Mouse (Mus musculus) lung, embryonic 14.5 days (tissue): Measurements from ENCODE around the gene Cops8. TPM values are rescaled to one million over a fixed set of nuclear protein-coding genes. Genes with fewer than 3 reads are reported as not detected.

Source experiments
- ATAC-seq: fragments of 200-750 bp; cut with Nextera tagmentation; 2 replicates; pipeline ENCODE4 v1.8.0; 2017; ENCODE audit warnings: mild to moderate bottlenecking, moderate TSS enrichment, moderate library complexity; ENCODE audit not compliant: insufficient read depth
- DNase-seq: peaks from one replicate; pipeline ENCODE4 v3.0.0-alpha.2; 2015
- H3K27ac ChIP-seq: fragments of 300-500 bp; sonication (generic); 2 replicates; pipeline ENCODE4 v1.5.1; 2014; ENCODE audit warnings: low read depth, mild to moderate bottlenecking, moderate library complexity
- H3K27me3 ChIP-seq: fragments of 300-500 bp; sonication (generic); 2 replicates; pipeline ENCODE4 v1.6.1; 2014; ENCODE audit warnings: low read length, control low read depth; ENCODE audit not compliant: insufficient read depth
- H3K36me3 ChIP-seq: fragments of 300-500 bp; sonication (generic); 2 replicates; pipeline ENCODE4 v1.6.1; 2014; ENCODE audit warnings: control low read depth; ENCODE audit not compliant: insufficient read depth
- H3K4me1 ChIP-seq: fragments of 300-500 bp; sonication (generic); 2 replicates; pipeline ENCODE4 v1.6.1; 2014; ENCODE audit warnings: antibody characterized with exemption, control low read depth; ENCODE audit not compliant: insufficient read depth
- H3K4me2 ChIP-seq: fragments of 300-500 bp; sonication (generic); 2 replicates; pipeline ENCODE4 v1.6.1; 2014; ENCODE audit warnings: mild to moderate bottlenecking
- H3K4me3 ChIP-seq: fragments of 300-500 bp; sonication (generic); 2 replicates; pipeline ENCODE4 v1.5.1; 2014; ENCODE audit warnings: low read depth, low read length
- H3K9ac ChIP-seq: fragments of 300-500 bp; sonication (generic); 2 replicates; pipeline ENCODE4 v1.6.1; 2014
- H3K9me3 ChIP-seq: fragments of 300-500 bp; sonication (generic); 2 replicates; pipeline ENCODE4 v1.6.1; 2016; ENCODE audit warnings: low read depth, low read length, control low read depth
- CTCF ChIP-seq: IDR thresholded peaks from 2 replicates; pipeline ENCODE4 v1.5.1; 2016; ENCODE audit warnings: antibody characterized with exemption, low read depth
- WGBS: fragments of 180-500 bp; shearing (Covaris S2); extraction: QIAGEN DNeasy Blood & Tissue Kit; methylation state at CpG from one replicate; pipeline ENCODE4 v1.1.7; 2014; 5-methylcytosine and 5-hydroxymethylcytosine counted together
- polyA plus RNA-seq: library from polyadenylated mRNA; unstranded; fragments of >200 nt; fragmentation: Nextera tagmentation; extraction: Ambion mirVana; gene quantifications from 2 replicates; pipeline ENCODE4 v1.2.1, GENCODE M21; 2014

The Cops8 gene
- polyA plus RNA-seq, 1 experiment from 2014 or later = 157 TPM

DNA sequence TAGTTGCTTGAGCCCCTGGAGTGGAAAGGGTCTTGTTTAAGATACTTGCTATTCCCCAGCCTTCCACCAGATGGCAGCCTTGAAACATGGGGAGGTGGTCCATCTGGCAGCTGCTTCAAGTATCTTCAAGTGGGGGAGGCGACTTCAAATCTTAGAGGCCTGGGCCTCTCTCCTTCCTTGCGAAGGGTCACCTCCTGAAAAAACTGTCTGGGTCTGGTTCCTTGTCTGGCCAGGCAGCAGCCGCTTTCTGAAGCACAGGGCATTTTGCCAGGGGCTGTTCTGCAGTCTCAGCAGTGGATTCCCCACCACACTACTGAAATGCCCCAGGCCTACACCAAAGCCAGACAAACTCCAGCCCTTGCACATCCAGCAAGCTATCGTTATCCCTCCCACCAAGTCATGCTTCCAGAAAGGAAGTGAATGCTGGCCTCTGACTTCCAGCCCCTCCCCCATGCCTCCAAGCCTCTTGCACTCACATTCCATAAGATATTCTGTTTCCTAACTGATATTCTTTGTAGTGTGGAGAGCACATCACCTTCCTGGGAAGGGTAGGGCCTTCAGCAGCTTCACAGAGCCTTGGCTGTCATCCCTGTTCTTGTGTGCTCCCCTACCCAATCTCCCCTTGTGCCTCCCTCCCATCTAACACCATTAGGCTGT is 48.1 kb downstream of the Cops8 start:
- Histone ChIP-seq H3K9me3 (no peaks in the 10 kb centered on the region), H3K4me2 (peak overlapping the region; percentile 11; the same call in 1 of the 2 replicates), H3K36me3 (no peaks in the 10 kb centered on the region), H3K9ac (no peak overlapping the region), H3K4me3 (no peak overlapping the region), H3K4me1 (peaks cover 12% of the 10 kb centered on the region), H3K27ac (peak overlapping the region; percentile 86), H3K27me3 (no peaks in the 10 kb centered on the region)
- ATAC-seq (peak; percentile 93), DNase-seq (peak; percentile 97)
- WGBS = 1% methylated on average over 4 of the region's 4 CpGs
- peak; percentile 98 for TF ChIP-seq CTCF

DNA sequence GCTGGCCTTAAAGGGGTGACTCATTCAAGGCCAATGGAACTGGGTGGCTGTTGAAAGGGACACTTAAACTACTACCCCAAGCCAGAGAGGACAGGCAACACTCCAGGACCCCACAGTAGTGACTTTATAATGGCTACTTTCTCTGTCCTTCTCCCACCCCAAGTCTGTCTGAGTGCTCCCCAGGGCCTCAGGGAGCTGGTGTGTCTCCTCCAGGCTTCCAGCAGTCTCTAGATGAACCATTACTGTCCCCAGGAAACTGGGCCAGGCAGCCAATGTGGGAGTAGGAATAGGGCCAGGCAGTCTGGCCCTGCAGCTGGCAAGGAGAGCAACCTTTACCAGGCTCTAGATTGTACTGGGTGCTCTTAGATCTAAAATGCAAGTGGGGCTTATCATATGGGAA is 49.0 kb downstream of the Cops8 start:
- ATAC-seq (no peak), DNase-seq (no peak)
- H3K4me1 ChIP-seq = peaks cover 12% of the 10 kb centered on the region
- peak overlapping the region; percentile 86 for H3K27ac ChIP-seq
- H3K9me3 ChIP-seq = no peaks in the 10 kb centered on the region
- no peak overlapping the region for H3K4me2 ChIP-seq
- H3K36me3 ChIP-seq = no peaks in the 10 kb centered on the region
- TF ChIP-seq CTCF = no peak
- H3K27me3 ChIP-seq = no peaks in the 10 kb centered on the region
- no peak overlapping the region for H3K9ac ChIP-seq
- H3K4me3 ChIP-seq = no peak overlapping the region

DNA sequence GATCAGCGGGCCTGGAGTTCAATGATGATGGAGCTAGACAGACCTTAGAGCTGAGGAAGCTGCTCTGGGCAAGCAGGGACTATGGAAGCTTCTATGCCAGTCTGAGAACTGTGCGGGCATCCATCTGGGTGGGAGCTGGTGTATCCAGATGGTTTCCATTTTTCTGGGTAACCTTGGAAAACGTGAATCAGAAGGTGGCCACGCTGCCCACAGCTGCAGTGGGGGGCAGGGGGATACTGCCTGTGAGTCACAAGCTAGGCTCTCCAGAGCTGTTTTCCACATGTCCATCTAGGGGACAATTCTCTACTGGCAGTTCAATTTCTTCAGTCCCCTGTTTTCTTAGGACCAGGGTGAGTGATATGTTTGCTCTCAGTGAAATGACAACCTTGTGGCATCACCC is 49.8 kb downstream of the Cops8 start:
- 81% methylated on average over 4 of the region's 4 CpGs for WGBS
- Histone ChIP-seq H3K9ac (no peak overlapping the region), H3K9me3 (no peaks in the 10 kb centered on the region), H3K27ac (no peak overlapping the region), H3K4me3 (no peak overlapping the region), H3K4me1 (peaks cover 12% of the 10 kb centered on the region), H3K36me3 (no peaks in the 10 kb centered on the region), H3K27me3 (no peaks in the 10 kb centered on the region), H3K4me2 (no peak overlapping the region)
- DNase-seq (no peak), ATAC-seq (no peak)
- no peak for TF ChIP-seq CTCF

DNA sequence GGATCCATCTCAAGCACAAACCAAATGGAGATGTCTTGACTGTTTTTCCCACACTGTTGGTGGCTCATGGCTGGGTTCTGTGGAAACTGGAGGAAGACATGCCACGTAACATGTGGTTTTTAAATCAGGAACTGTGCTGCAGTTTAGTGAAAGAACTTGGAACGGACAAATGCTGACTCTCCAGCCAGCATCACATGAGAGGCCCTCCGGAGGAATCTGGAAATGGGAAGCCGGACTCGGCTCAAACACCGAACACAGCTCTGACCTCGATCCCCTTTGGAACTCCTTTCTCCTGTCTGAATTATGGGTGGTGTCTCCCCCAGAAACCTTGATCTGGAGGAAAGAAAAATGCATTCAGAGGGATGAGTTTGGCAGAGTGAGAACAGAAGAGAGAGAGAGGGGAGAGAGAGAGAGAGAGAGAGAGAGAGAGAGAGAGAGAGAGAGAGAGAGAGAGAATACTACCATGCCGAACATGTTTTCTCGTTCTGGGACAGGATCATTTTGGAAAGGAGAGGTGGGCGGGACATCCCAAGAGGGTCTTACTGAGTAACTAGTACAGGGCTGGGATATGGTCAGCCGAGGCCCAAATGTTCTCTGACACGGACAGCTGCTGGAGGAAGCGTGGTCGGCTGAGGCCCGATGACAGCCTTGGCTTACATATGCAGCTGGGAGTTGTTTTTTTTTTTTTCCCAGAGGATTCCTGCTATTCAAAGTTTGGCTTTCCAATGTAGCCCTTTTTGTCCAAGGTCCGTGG is 53.9 kb downstream of the Cops8 start:
- no peak for DNase-seq
- peaks cover 2% of the 10 kb centered on the region for H3K4me1 ChIP-seq
- H3K27me3 ChIP-seq = no peaks in the 10 kb centered on the region
- H3K4me2 ChIP-seq = no peak overlapping the region
- no peak for TF ChIP-seq CTCF
- peak overlapping the region; percentile 30 for H3K27ac ChIP-seq
- no peaks in the 10 kb centered on the region for H3K9me3 ChIP-seq
- H3K4me3 ChIP-seq = no peak overlapping the region
- no peaks in the 10 kb centered on the region for H3K36me3 ChIP-seq
- no peak overlapping the region for H3K9ac ChIP-seq
- 68% methylated on average over 16 of the region's 16 CpGs for WGBS
- no peak for ATAC-seq

DNA sequence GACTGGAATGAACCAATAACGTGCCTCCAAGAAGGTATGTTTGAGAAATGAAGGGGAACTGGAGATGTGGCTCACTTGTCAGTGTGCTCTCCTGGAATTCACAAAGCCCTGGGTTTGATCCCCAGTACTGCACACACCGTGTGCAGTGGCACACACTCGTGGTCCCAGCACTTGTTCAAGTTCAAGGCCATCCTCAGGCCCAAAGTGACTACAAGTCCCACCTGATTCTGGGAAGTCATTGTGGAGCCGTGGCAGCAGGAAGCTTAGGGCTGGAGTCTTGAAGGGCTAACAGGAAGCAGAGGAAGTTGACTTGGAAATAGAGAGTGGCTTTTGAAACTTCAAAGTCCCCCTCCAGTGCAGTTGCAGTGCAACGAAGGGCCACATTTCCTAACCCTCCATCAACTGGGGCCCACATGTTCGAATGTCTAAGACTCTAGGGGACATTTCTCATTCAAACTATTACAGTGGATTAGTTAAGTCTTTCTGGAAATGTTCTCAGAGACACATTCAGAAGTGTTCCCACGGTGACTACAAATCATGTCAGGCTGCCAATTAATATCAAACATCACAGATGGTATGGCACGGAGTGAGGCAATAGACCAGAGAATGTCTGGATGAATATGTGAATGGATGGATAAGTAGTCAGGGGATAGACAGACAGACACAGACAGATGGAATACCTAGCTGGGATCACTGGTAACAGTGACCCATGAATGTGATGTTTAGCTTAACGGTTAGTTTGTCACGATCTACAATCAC is 54.7 kb downstream of the Cops8 start:
- WGBS = 79% methylated on average over 10 of the region's 10 CpGs
- Histone ChIP-seq H3K9me3 (no peaks in the 10 kb centered on the region), H3K4me2 (no peak overlapping the region), H3K4me1 (no peaks in the 10 kb centered on the region), H3K4me3 (no peak overlapping the region), H3K27ac (0 out of 2 replicates have a peak overlapping the region, but pooled peaks have one; percentile 0), H3K27me3 (no peaks in the 10 kb centered on the region), H3K9ac (no peak overlapping the region), H3K36me3 (no peaks in the 10 kb centered on the region)
- ATAC-seq (no peak), DNase-seq (no peak)
- TF ChIP-seq CTCF = no peak

DNA sequence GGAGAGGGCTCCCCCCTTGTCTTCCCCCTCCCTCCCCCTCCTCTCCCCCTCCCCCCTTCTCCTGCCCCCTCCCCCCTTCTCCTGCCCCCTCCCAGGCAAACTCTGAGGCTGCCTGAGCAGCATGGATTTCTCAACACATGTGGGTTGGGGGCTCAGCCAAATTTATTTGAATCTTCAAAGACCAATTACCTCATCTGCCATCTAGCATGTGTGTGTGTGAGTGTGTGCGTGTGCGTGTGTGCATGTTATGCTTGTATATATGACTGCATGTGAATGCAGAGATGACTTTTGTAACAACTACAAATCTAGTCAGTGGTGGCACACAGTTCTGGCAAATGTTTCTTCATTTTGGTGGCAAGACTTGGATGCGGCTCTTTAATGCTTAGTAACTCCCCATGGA is 55.8 kb downstream of the Cops8 start:
- no peak overlapping the region for H3K27ac ChIP-seq
- peak; percentile 60 for DNase-seq
- no peaks in the 10 kb centered on the region for H3K36me3 ChIP-seq
- ATAC-seq = no peak
- WGBS = 77% methylated on average over 3 of the region's 3 CpGs
- no peak overlapping the region for H3K9ac ChIP-seq
- no peak for TF ChIP-seq CTCF
- H3K4me1 ChIP-seq = no peaks in the 10 kb centered on the region
- H3K4me2 ChIP-seq = no peak overlapping the region
- H3K27me3 ChIP-seq = no peaks in the 10 kb centered on the region
- H3K4me3 ChIP-seq = no peak overlapping the region
- H3K9me3 ChIP-seq = no peaks in the 10 kb centered on the region

DNA sequence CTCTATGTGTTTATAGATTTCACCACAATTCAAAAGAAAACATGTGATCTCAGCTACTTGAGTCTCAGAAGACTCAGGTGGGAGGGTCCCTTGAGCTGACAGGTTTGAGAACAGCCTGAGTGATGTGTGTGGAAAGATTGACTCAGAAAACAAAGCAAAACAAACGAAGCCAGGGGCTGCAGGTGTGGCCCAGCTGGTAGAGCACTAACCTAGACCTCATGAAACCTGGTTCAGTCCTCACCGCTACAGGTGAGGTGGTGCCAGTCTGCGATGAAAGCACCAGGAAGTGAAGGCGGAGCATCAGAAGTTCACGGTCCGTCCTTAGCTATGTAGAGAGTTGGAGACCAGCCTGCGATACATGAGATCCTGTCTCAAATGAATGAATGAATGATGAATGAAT is 57.4 kb downstream of the Cops8 start:
- no peaks in the 10 kb centered on the region for H3K36me3 ChIP-seq
- H3K4me1 ChIP-seq = no peaks in the 10 kb centered on the region
- WGBS = 81% methylated on average over 7 of the region's 7 CpGs
- H3K27me3 ChIP-seq = no peaks in the 10 kb centered on the region
- H3K4me3 ChIP-seq = no peak overlapping the region
- H3K9me3 ChIP-seq = no peaks in the 10 kb centered on the region
- no peak for DNase-seq
- no peak overlapping the region for H3K9ac ChIP-seq
- H3K4me2 ChIP-seq = no peak overlapping the region
- ATAC-seq = no peak
- no peak overlapping the region for H3K27ac ChIP-seq
- no peak for TF ChIP-seq CTCF
